ENCODE assay signal across 20 mouse cellular contexts in genomic region chr14:73452321-73453082, GRCm38 (mm10). TPM values are rescaled to one million over a fixed set of nuclear protein-coding genes. Genes with fewer than 3 reads are reported as not detected.
DNase-seq lines count a peak whose midpoint lies in the region; ATAC-seq and TF ChIP-seq lines count a peak whose summit lies in the region.
"Had no signal": no experiment of that assay in that cellular context is flagged by ENCODE, and none has a peak within 500 bp of the region (broad histone marks: within the 10 kb centered on the region; RNA-seq: fewer than 3 reads in every experiment).

No protein-coding gene starts in this region.

- no peaks in the 10 kb centered on the region for H3K79me2 ChIP-seq in liver, adult 2 months (ENCODE audit: control insufficient read depth, insufficient read depth, low read length)

- no peak for TF ChIP-seq POLR2A in liver, adult 2 months (IDR thresholded peaks at IDR 0.05; ENCODE audit: extremely low read depth, insufficient read depth, low read length)

- no peak overlapping the region for H3K4me3 ChIP-seq in liver, adult 2 months (ENCODE audit: insufficient read depth, low read depth, low read length)
- no peak overlapping the region for H3K4me3 ChIP-seq in liver, embryonic 11.5 days (ENCODE audit: low read depth, low read length)
- H3K4me3 ChIP-seq in stomach, embryonic 14.5 days (ENCODE audit: low read depth, low read length) = no peak overlapping the region
- H3K4me3 ChIP-seq: forebrain, embryonic 12.5 days; heart, adult 2 months; heart, embryonic 15.5 days; hindbrain, embryonic 12.5 days; midbrain, embryonic 10.5 days; neural tube, embryonic 12.5 days had no signal

- H3K9me3 ChIP-seq in liver, embryonic 11.5 days (ENCODE audit: control insufficient read depth, low read length) = no peaks in the 10 kb centered on the region
- no peaks in the 10 kb centered on the region for H3K9me3 ChIP-seq in stomach, embryonic 14.5 days (ENCODE audit: control insufficient read depth, low read depth, low read length)
- H3K9me3 ChIP-seq: forebrain, embryonic 12.5 days; heart, embryonic 15.5 days; hindbrain, embryonic 12.5 days; midbrain, embryonic 10.5 days; neural tube, embryonic 12.5 days had no signal

- no peak for TF ChIP-seq CTCF in liver, adult 2 months (IDR thresholded peaks at IDR 0.05; ENCODE audit: low read depth, low read length)

- H3K27ac ChIP-seq in liver, adult 2 months (replicated peaks; ENCODE audit: insufficient read depth, low read depth, low read length) = no peak overlapping the region
- 0 out of 2 replicates have a peak overlapping the region, but pooled peaks have one; percentile 19 for H3K27ac ChIP-seq in liver, embryonic 11.5 days (ENCODE audit: low read depth, low read length)
- H3K27ac ChIP-seq in stomach, embryonic 14.5 days (ENCODE audit: low read length) = no peak overlapping the region
- H3K27ac ChIP-seq: forebrain, embryonic 12.5 days; heart, adult 2 months; heart, embryonic 15.5 days; hindbrain, embryonic 12.5 days; midbrain, embryonic 10.5 days; neural tube, embryonic 12.5 days had no signal

- peaks cover 8% of the 10 kb centered on the region for H3K4me1 ChIP-seq in liver, adult 2 months (ENCODE audit: control insufficient read depth, insufficient read depth, low read length)
- no peaks in the 10 kb centered on the region for H3K4me1 ChIP-seq in liver, embryonic 11.5 days (replicated peaks; ENCODE audit: control insufficient read depth, insufficient read depth, low read length)
- 0 out of 2 replicates have a peak, but pooled peaks cover 2% of the 10 kb centered on the region for H3K4me1 ChIP-seq in stomach, embryonic 14.5 days (ENCODE audit: control insufficient read depth, insufficient read depth, low read length)
- H3K4me1 ChIP-seq: forebrain, embryonic 12.5 days; hindbrain, embryonic 12.5 days; midbrain, embryonic 10.5 days; neural tube, embryonic 12.5 days had no signal

- H3K9ac ChIP-seq in liver, adult 2 months (ENCODE audit: low read depth, low read length) = no peak overlapping the region
- no peak overlapping the region for H3K9ac ChIP-seq in liver, embryonic 11.5 days (ENCODE audit: low read depth, low read length)
- no peak overlapping the region for H3K9ac ChIP-seq in stomach, embryonic 14.5 days (replicated peaks; ENCODE audit: low read depth, low read length)
- H3K9ac ChIP-seq: forebrain, embryonic 12.5 days; heart, embryonic 15.5 days; hindbrain, embryonic 12.5 days; neural tube, embryonic 12.5 days had no signal

- no peaks in the 10 kb centered on the region for H3K36me3 ChIP-seq in liver, adult 2 months (ENCODE audit: control insufficient read depth, insufficient read depth, low read length)
- no peaks in the 10 kb centered on the region for H3K36me3 ChIP-seq in liver, embryonic 11.5 days (ENCODE audit: control insufficient read depth, insufficient read depth, low read length)
- H3K36me3 ChIP-seq in stomach, embryonic 14.5 days (ENCODE audit: control insufficient read depth, insufficient read depth, low read length) = no peaks in the 10 kb centered on the region
- H3K36me3 ChIP-seq: forebrain, embryonic 12.5 days; heart, embryonic 15.5 days; hindbrain, embryonic 12.5 days; midbrain, embryonic 10.5 days; neural tube, embryonic 12.5 days had no signal

- H3K27me3 ChIP-seq in liver, adult 2 months (ENCODE audit: control insufficient read depth, insufficient read depth, low read length) = no peaks in the 10 kb centered on the region
- H3K27me3 ChIP-seq in liver, embryonic 11.5 days (replicated peaks; ENCODE audit: control insufficient read depth, insufficient read depth, low read length) = no peaks in the 10 kb centered on the region
- no peaks in the 10 kb centered on the region for H3K27me3 ChIP-seq in stomach, embryonic 14.5 days (ENCODE audit: control insufficient read depth, insufficient read depth, low read length)
- H3K27me3 ChIP-seq: forebrain, embryonic 12.5 days; heart, embryonic 15.5 days; hindbrain, embryonic 12.5 days; neural tube, embryonic 12.5 days had no signal

- DNase-seq in embryo, embryonic 10 days (ENCODE audit: low spot score) = peak; percentile 20
- no peak for DNase-seq in embryo, embryonic 11 days
- DNase-seq in liver, adult 2 months (ENCODE audit: extremely low read depth, low read depth, low spot score) = peak; percentile 47
- no peak for DNase-seq in liver
- DNase-seq in liver, embryonic 11.5 days (ENCODE audit: low spot score) = no peak
- DNase-seq in right cerebral cortex, adult 2 months (ENCODE audit: low spot score in 2 of 2) = no peak
- no peak for DNase-seq in cerebellum, adult 8-10 months
- DNase-seq: cerebellum, adult 9-10 months; gastrocnemius, postnatal 10 days; heart, adult 2 months; layer of hippocampus, postnatal 36 days; right cerebral cortex, postnatal 25 days; thymus, adult 2 months had no signal

- 58% methylated on average over 7 of the region's 7 CpGs for WGBS in liver, adult 2 months
- WGBS in liver, embryonic 11.5 days = 75% methylated on average over 7 of the region's 7 CpGs
- WGBS in stomach, embryonic 14.5 days = 65% methylated on average over 7 of the region's 7 CpGs

- ATAC-seq in liver, embryonic 11.5 days (replicated peaks; ENCODE audit: low FRiP score) = 0 out of 2 replicates have a peak, but pooled peaks have one; percentile 41
- ATAC-seq in stomach, embryonic 14.5 days (ENCODE audit: insufficient number of reproducible peaks, insufficient read depth, low FRiP score, low read depth) = 0 out of 2 replicates have a peak, but pooled peaks have one; percentile 42
- ATAC-seq: inflammation-experienced regulatory T-cells, adult 6 months had no signal

- no peak overlapping the region for H3K4me2 ChIP-seq in liver, embryonic 11.5 days
- no peak overlapping the region for H3K4me2 ChIP-seq in stomach, embryonic 14.5 days (replicated peaks; ENCODE audit: low read depth, low read length)
- H3K4me2 ChIP-seq: forebrain, embryonic 12.5 days; heart, embryonic 15.5 days; hindbrain, embryonic 12.5 days; neural tube, embryonic 12.5 days had no signal

RNA-seq across cellular contexts. Expression of gene Med4, which starts 57.3 kb away (rescaled TPM):
- total RNA-seq in liver, adult 2 months (2014; rRNA removed) = 10.1 and 11.2 TPM in 2 replicates
- 6.1 and 6.3 TPM in 2 replicates for polyA plus RNA-seq in liver, adult 2 months (2012; rRNA removed)
- polyA plus RNA-seq in liver, embryonic 11.5 days (2014; fragmentation: Nextera tagmentation; extraction: Ambion mirVana) = 75.4 and 78.7 TPM in 2 replicates
- 85.5 and 86.3 TPM in 2 replicates for polyA plus RNA-seq in stomach, embryonic 14.5 days (2014; fragmentation: Nextera tagmentation; extraction: Ambion mirVana)

Comparison
In these comparisons a context has a peak if more than half of its experiments do, and no peak if none do; other contexts are left out.
1. DNase-seq: peak in embryo, embryonic 10 days (single experiment) and liver, adult 2 months (single experiment); none in embryo, embryonic 11 days (single experiment), liver (single experiment), liver, embryonic 11.5 days (single experiment), right cerebral cortex, adult 2 months (0 of 2) and cerebellum, adult 8-10 months (single experiment).
2. RNA of gene Med4, which starts 57.3 kb away (polyA plus RNA-seq): 85.5 to 86.3 TPM in stomach, embryonic 14.5 days and 75.4 to 78.7 TPM in liver, embryonic 11.5 days; 6.1 to 6.3 TPM in liver, adult 2 months; every median in the first group is over 10 times any median in the second.